In genomic region chr3:80038553-80039129, GRCm38 (mm10) we compare ENCODE assay signal across 19 mouse cellular contexts.
A peak's percentile ranks its signal among the peaks of the same experiment; 100 is the strongest.
DNase-seq lines count a peak whose midpoint lies in the region; ATAC-seq and TF ChIP-seq lines count a peak whose summit lies in the region.
"Had no signal": no experiment of that assay in that cellular context is flagged by ENCODE, and none has a peak within 500 bp of the region (broad histone marks: within the 10 kb centered on the region; RNA-seq: fewer than 3 reads in every experiment).

No protein-coding gene starts in this region.

- intact Hi-C loops in heart, postnatal 10 days (cut with DNase I), result no loop called here

- WGBS in lung, adult 2 months, result 57% methylated on average over 11 of the region's 11 CpGs
- 55% methylated on average over 11 of the region's 11 CpGs for WGBS in lung, embryonic 15.5 days
- 77% methylated on average over 11 of the region's 11 CpGs for WGBS in hindbrain, embryonic 11.5 days
- 83% methylated on average over 11 of the region's 11 CpGs for WGBS in forebrain, embryonic 12.5 days

- H3K4me1 ChIP-seq in lung, adult 2 months (ENCODE audit: control insufficient read depth, insufficient read depth, low read length), result peaks cover 6% of the 10 kb centered on the region
- H3K4me1 ChIP-seq in lung, embryonic 15.5 days, result no peaks in the 10 kb centered on the region
- H3K4me1 ChIP-seq in hindbrain, embryonic 11.5 days (replicated peaks; ENCODE audit: control insufficient read depth, insufficient read depth, low read length), result no peaks in the 10 kb centered on the region
- H3K4me1 ChIP-seq in forebrain, embryonic 12.5 days, result no peaks in the 10 kb centered on the region
- H3K4me1 ChIP-seq: embryonic facial prominence, embryonic 12.5 days; neural tube, embryonic 12.5 days had no signal

- no peaks in the 10 kb centered on the region for H3K36me3 ChIP-seq in lung, embryonic 15.5 days
- H3K36me3 ChIP-seq in hindbrain, embryonic 11.5 days (ENCODE audit: control insufficient read depth, insufficient read depth, low read length), result no peaks in the 10 kb centered on the region
- H3K36me3 ChIP-seq in forebrain, embryonic 12.5 days (replicated peaks), result no peaks in the 10 kb centered on the region
- H3K36me3 ChIP-seq: embryonic facial prominence, embryonic 12.5 days; neural tube, embryonic 12.5 days had no signal

- no peak for TF ChIP-seq POLR2A in lung, adult 2 months (IDR thresholded peaks at IDR 0.05; ENCODE audit: borderline replicate concordance, extremely low read depth, low read depth, low read length)

- H3K27me3 ChIP-seq in lung, embryonic 15.5 days, result no peaks in the 10 kb centered on the region
- no peaks in the 10 kb centered on the region for H3K27me3 ChIP-seq in hindbrain, embryonic 11.5 days (ENCODE audit: control insufficient read depth, insufficient read depth, low read length)
- H3K27me3 ChIP-seq in forebrain, embryonic 12.5 days, result no peaks in the 10 kb centered on the region
- H3K27me3 ChIP-seq: embryonic facial prominence, embryonic 12.5 days; neural tube, embryonic 12.5 days had no signal

- H3K4me2 ChIP-seq in lung, embryonic 15.5 days, result no peak overlapping the region
- H3K4me2 ChIP-seq in hindbrain, embryonic 11.5 days (replicated peaks; ENCODE audit: low read depth, low read length), result no peak overlapping the region
- H3K4me2 ChIP-seq in forebrain, embryonic 12.5 days, result no peak overlapping the region
- H3K4me2 ChIP-seq: embryonic facial prominence, embryonic 12.5 days; neural tube, embryonic 12.5 days had no signal

- no peak for TF ChIP-seq CTCF in lung, adult 2 months (IDR thresholded peaks at IDR 0.05; ENCODE audit: insufficient read depth, low read length)

- peak; percentile 57; the same call in 1 of the 2 replicates for ATAC-seq in lung, embryonic 15.5 days (ENCODE audit: borderline replicate concordance, extremely low read depth, low FRiP score, low TSS enrichment)
- ATAC-seq in hindbrain, embryonic 11.5 days (ENCODE audit: low FRiP score), result no peak
- ATAC-seq in forebrain, embryonic 12.5 days (ENCODE audit: low FRiP score), result no peak
- ATAC-seq: forebrain, embryonic 14.5 days; hindbrain, embryonic 16.5 days; intestine, embryonic 16.5 days had no signal

- no peak overlapping the region for H3K9ac ChIP-seq in lung, embryonic 15.5 days
- H3K9ac ChIP-seq in hindbrain, embryonic 11.5 days (ENCODE audit: low read depth, low read length), result no peak overlapping the region
- no peak overlapping the region for H3K9ac ChIP-seq in forebrain, embryonic 12.5 days
- H3K9ac ChIP-seq: embryonic facial prominence, embryonic 12.5 days; neural tube, embryonic 12.5 days had no signal

- no peak overlapping the region for H3K4me3 ChIP-seq in lung, adult 2 months (replicated peaks; ENCODE audit: extremely low read depth, low read depth, low read length)
- no peak overlapping the region for H3K4me3 ChIP-seq in lung, embryonic 15.5 days
- H3K4me3 ChIP-seq in hindbrain, embryonic 11.5 days (ENCODE audit: low read depth, low read length), result no peak overlapping the region
- H3K4me3 ChIP-seq in forebrain, embryonic 12.5 days (replicated peaks), result no peak overlapping the region
- H3K4me3 ChIP-seq: embryonic facial prominence, embryonic 12.5 days; erythroblast, embryonic 14.5 days; layer of hippocampus, adult 2 months; neural tube, embryonic 12.5 days had no signal

- H3K9me3 ChIP-seq in lung, embryonic 15.5 days, result no peaks in the 10 kb centered on the region
- no peaks in the 10 kb centered on the region for H3K9me3 ChIP-seq in hindbrain, embryonic 11.5 days (ENCODE audit: control insufficient read depth, low read length)
- no peaks in the 10 kb centered on the region for H3K9me3 ChIP-seq in forebrain, embryonic 12.5 days
- H3K9me3 ChIP-seq: embryonic facial prominence, embryonic 12.5 days; neural tube, embryonic 12.5 days had no signal

- no peak overlapping the region for H3K27ac ChIP-seq in lung, embryonic 15.5 days
- no peak overlapping the region for H3K27ac ChIP-seq in hindbrain, embryonic 11.5 days (ENCODE audit: low read depth, low read length)
- no peak overlapping the region for H3K27ac ChIP-seq in forebrain, embryonic 12.5 days
- H3K27ac ChIP-seq: embryonic facial prominence, embryonic 12.5 days; kidney, postnatal 0 days; layer of hippocampus, adult 2 months; neural tube, embryonic 12.5 days had no signal

- peak; percentile 9 to 21 for DNase-seq in lung, adult 18-20 months
- DNase-seq in lung, adult 2 months, result no peak
- peak; percentile 32 to 34 for DNase-seq in heart, postnatal 10 days
- no peak for DNase-seq in hindbrain, embryonic 11.5 days (ENCODE audit: low spot score)
- DNase-seq in ovary, postnatal 10 days (ENCODE audit: low spot score), result no peak
- DNase-seq: adrenal gland, adult 2 months; cerebellum, adult 8-10 months; layer of hippocampus, postnatal 36 days; thymus, postnatal 14 days had no signal

Comparison
In these comparisons a context has a peak if more than half of its experiments do, and no peak if none do; other contexts are left out.
1. DNase-seq: peak in lung, adult 18-20 months (2 of 2) and heart, postnatal 10 days (2 of 2); none in lung, adult 2 months (single experiment), hindbrain, embryonic 11.5 days (single experiment) and ovary, postnatal 10 days (single experiment).